Mouse (Mus musculus): Measurements from ENCODE around the gene Defb48. TPM values are rescaled to one million over a fixed set of nuclear protein-coding genes. Genes with fewer than 3 reads are reported as not detected.

Gene Defb48
- not detected in 2 replicates for polyA plus RNA-seq (2012; rRNA removed)

GRCm38 (mm10) chr14:62984410-62984809 lies at the start of gene Defb48:
Gene Defb48, minus strand, starts transcription at chr14:62984510.

GRCm38 (mm10) chr14:63011471-63011870 lies 27.2 kb upstream of the Defb48 start, which contains the start of gene Defb43:
Gene Defb43, plus strand, starts transcription at chr14:63011771.

GRCm38 (mm10) chr14:62997777-62998176 lies 13.5 kb upstream of the Defb48 start, which contains the start of gene Defb47:
Gene Defb47, plus strand, starts transcription at chr14:62998077.

Other genes starting within 250 kb of the Defb48 start
- gene Ints6, start 223.3 kb downstream of the Defb48 start, polyA plus RNA-seq (2012; rRNA removed) = 8.3 and 11.9 TPM in 2 replicates
- 1.6 and 2.1 TPM in 2 replicates for gene Wdfy2, start 146.8 kb downstream of the Defb48 start, polyA plus RNA-seq (2012; rRNA removed)
- not detected in 2 replicates for gene Defb47, start 13.6 kb upstream of the Defb48 start, polyA plus RNA-seq (2012; rRNA removed)
- gene Defb43, start 27.3 kb upstream of the Defb48 start, polyA plus RNA-seq (2012; rRNA removed) = not detected in 2 replicates
- 0.02 TPM in 1 of 2 replicates, not detected in the other for gene Defb42, start 62.5 kb upstream of the Defb48 start, polyA plus RNA-seq (2012; rRNA removed)
- not detected in 2 replicates for gene Defb30, start 65.5 kb upstream of the Defb48 start, polyA plus RNA-seq (2012; rRNA removed)